ENCODE assay signal across 36 mouse cellular contexts in genomic region chrX:93968444-93968843, GRCm38 (mm10). TPM values are rescaled to one million over a fixed set of nuclear protein-coding genes. Genes with fewer than 3 reads are reported as not detected.
DNase-seq lines count a peak whose midpoint lies in the region; ATAC-seq and TF ChIP-seq lines count a peak whose summit lies in the region.
"Had no signal": no experiment of that assay in that cellular context is flagged by ENCODE, and none has a peak within 500 bp of the region (broad histone marks: within the 10 kb centered on the region; RNA-seq: fewer than 3 reads in every experiment).

Gene AU015836 (plus strand): TSS chrX:93968659.

- no peak within 1 kb of the TSS for H3K4me3 ChIP-seq in liver, postnatal 0 days (ENCODE audit: low read depth, low read length)
- peak within 1 kb of the TSS; percentile 66 for H3K4me3 ChIP-seq in testis, adult 2 months (ENCODE audit: control insufficient read depth, low read depth, low read length)
- H3K4me3 ChIP-seq: embryonic facial prominence, embryonic 10.5 days; embryonic facial prominence, embryonic 13.5 days; erythroblast, embryonic 14.5 days; forebrain, embryonic 10.5 days; forebrain, embryonic 13.5 days; hindbrain, embryonic 12.5 days; hindbrain, embryonic 15.5 days had no signal

- ATAC-seq in liver, postnatal 0 days = no peak
- no peak for ATAC-seq in activated CD4-positive, CD25-positive, alpha-beta regulatory T cell, adult 4 months
- ATAC-seq: forebrain, embryonic 13.5 days; forebrain, embryonic 16.5 days had no signal

- no peak within 1 kb of the TSS for H3K27ac ChIP-seq in liver, postnatal 0 days (ENCODE audit: low read depth)
- 0 out of 2 replicates have a peak within 1 kb of the TSS, but pooled peaks have one; percentile 4 for H3K27ac ChIP-seq in testis, adult 2 months (ENCODE audit: control insufficient read depth, insufficient read depth, low read depth, low read length)
- H3K27ac ChIP-seq: embryonic facial prominence, embryonic 10.5 days; embryonic facial prominence, embryonic 13.5 days; forebrain, embryonic 10.5 days; forebrain, embryonic 13.5 days; hindbrain, embryonic 12.5 days; hindbrain, embryonic 15.5 days had no signal

- TF ChIP-seq POLR2A in testis, adult 2 months (IDR thresholded peaks at IDR 0.05; ENCODE audit: control insufficient read depth, low read depth, low read length) = peak; percentile 53; the same call in 1 of the 2 replicates

- WGBS in liver, postnatal 0 days (ENCODE audit: insufficient replicate concordance) = 68% methylated on average over 14 of the region's 14 CpGs

- no peak for TF ChIP-seq CTCF in liver, postnatal 0 days (IDR thresholded peaks at IDR 0.05; ENCODE audit: low read depth)
- TF ChIP-seq CTCF in testis, adult 2 months (IDR thresholded peaks at IDR 0.05; ENCODE audit: control insufficient read depth, insufficient read depth, insufficient replicate concordance, low read depth, low read length) = no peak

- H3K4me1 ChIP-seq in liver, postnatal 0 days (ENCODE audit: insufficient read depth) = no peaks in the 10 kb centered on the region
- H3K4me1 ChIP-seq in testis, adult 2 months (ENCODE audit: control insufficient read depth, insufficient read depth, low read length) = no peaks in the 10 kb centered on the region
- H3K4me1 ChIP-seq: embryonic facial prominence, embryonic 10.5 days; embryonic facial prominence, embryonic 13.5 days; forebrain, embryonic 10.5 days; forebrain, embryonic 13.5 days; hindbrain, embryonic 12.5 days; hindbrain, embryonic 15.5 days had no signal

- H3K9ac ChIP-seq in liver, postnatal 0 days (replicated peaks) = no peak within 1 kb of the TSS
- H3K9ac ChIP-seq: embryonic facial prominence, embryonic 13.5 days; forebrain, embryonic 13.5 days; hindbrain, embryonic 12.5 days; hindbrain, embryonic 15.5 days had no signal

- H3K9me3 ChIP-seq in liver, postnatal 0 days (ENCODE audit: low read length) = no peaks in the 10 kb centered on the region
- H3K9me3 ChIP-seq: embryonic facial prominence, embryonic 10.5 days; embryonic facial prominence, embryonic 13.5 days; forebrain, embryonic 10.5 days; forebrain, embryonic 13.5 days; hindbrain, embryonic 12.5 days; hindbrain, embryonic 15.5 days had no signal

- H3K36me3 ChIP-seq in liver, postnatal 0 days (replicated peaks; ENCODE audit: insufficient read depth, low read length) = no peaks in the 10 kb centered on the region
- no peaks in the 10 kb centered on the region for H3K36me3 ChIP-seq in testis, adult 2 months (ENCODE audit: control insufficient read depth, insufficient read depth, low read length)
- H3K36me3 ChIP-seq: embryonic facial prominence, embryonic 10.5 days; embryonic facial prominence, embryonic 13.5 days; forebrain, embryonic 10.5 days; hindbrain, embryonic 12.5 days; hindbrain, embryonic 15.5 days had no signal

- H3K27me3 ChIP-seq in liver, postnatal 0 days (ENCODE audit: insufficient read depth, low read length) = 0 out of 2 replicates have a peak, but pooled peaks cover 3% of the 10 kb centered on the region
- H3K27me3 ChIP-seq in testis, adult 2 months (ENCODE audit: control insufficient read depth, insufficient read depth, low read length) = no peaks in the 10 kb centered on the region
- H3K27me3 ChIP-seq: CH12.LX; forebrain, embryonic 13.5 days; hindbrain, embryonic 15.5 days had no signal

- no peak for TF ChIP-seq EP300 in liver, postnatal 0 days (IDR thresholded peaks at IDR 0.05; ENCODE audit: low read depth)

- peak; percentile 9 for DNase-seq in liver
- DNase-seq in liver, postnatal 0 days = no peak
- DNase-seq in ZHBTc4 (ENCODE audit: low read depth, low spot score) = peak; percentile 65
- peak; percentile 54 for DNase-seq in yolk sac, embryonic 10.5 days (ENCODE audit: low spot score)
- DNase-seq in gastrocnemius, postnatal 4 days (ENCODE audit: low spot score in 2 of 2) = no peak
- no peak for DNase-seq in thymus, postnatal 14 days
- DNase-seq: adrenal gland, adult 8-10 months; adrenal gland, postnatal 25 days; B cell, adult 2 months; cerebellum, adult 11-12 months; cerebellum, adult 8-10 months; cerebellum, postnatal 10 days; cerebellum, postnatal 36 days; embryo, embryonic 11 days; gastrocnemius, postnatal 10 days; gastrocnemius, postnatal 36 days; heart, adult 11 months had no signal

- H3K4me2 ChIP-seq in liver, postnatal 0 days (ENCODE audit: low read depth, low read length) = no peak within 1 kb of the TSS
- H3K4me2 ChIP-seq: embryonic facial prominence, embryonic 13.5 days; forebrain, embryonic 13.5 days; heart, embryonic 11.5 days; hindbrain, embryonic 12.5 days; hindbrain, embryonic 15.5 days had no signal

RNA-seq across cellular contexts. Expression of gene AU015836, which starts in this region (rescaled TPM):
- 0.06 TPM in 1 of 2 replicates, not detected in the other for polyA plus RNA-seq in liver, postnatal 0 days (2015; fragmentation: Nextera tagmentation; extraction: Ambion mirVana)
- polyA plus RNA-seq in testis, adult 2 months (2012; rRNA removed) = 8.9 and 15.0 TPM in 2 replicates
- not detected for total RNA-seq in gastrocnemius, postnatal 4 days (2021)
- polyA plus RNA-seq in activated CD4-positive, CD25-positive, alpha-beta regulatory T cell, adult 4 months (2017; shearing (Covaris generic)) = not detected
- total RNA-seq: adrenal gland, adult 8-10 months; adrenal gland, postnatal 25 days; CH12.LX; gastrocnemius, adult 18-20 months; gastrocnemius, postnatal 10 days; gastrocnemius, postnatal 36 days; heart, adult 8-10 months; heart, postnatal 25 days; hematopoietic stem cell, adult 5-6 weeks had no signal
- polyA plus RNA-seq: brain, embryonic 14.5 days; cortical plate, adult 2 months; embryonic facial prominence, embryonic 10.5 days; embryonic facial prominence, embryonic 13.5 days; erythroblast, embryonic 14.5 days; forebrain, embryonic 10.5 days; forebrain, embryonic 13.5 days; forebrain, embryonic 16.5 days; heart, embryonic 11.5 days; heart, postnatal 0 days; hindbrain, embryonic 12.5 days; hindbrain, embryonic 15.5 days had no signal

Comparison
In these comparisons a context has a peak if more than half of its experiments do, and no peak if none do; other contexts are left out.
1. DNase-seq: peak in liver (single experiment), ZHBTc4 (single experiment) and yolk sac, embryonic 10.5 days (single experiment); none in liver, postnatal 0 days (single experiment), gastrocnemius, postnatal 4 days (0 of 2) and thymus, postnatal 14 days (single experiment).